Mouse (Mus musculus) limb, embryonic 13.5 days (tissue): ENCODE results near the gene Pabpn1l. TPM values are rescaled to one million over a fixed set of nuclear protein-coding genes. Genes with fewer than 3 reads are reported as not detected.

Experiments used
- ATAC-seq: fragments of 200-750 bp; cut with Nextera tagmentation; 2 replicates; pipeline ENCODE4 v1.8.0; 2017; ENCODE audit warnings: low read depth, moderate number of reproducible peaks, moderate TSS enrichment; ENCODE audit not compliant: low FRiP score
- H3K27ac ChIP-seq: fragments of 300-500 bp; sonication (generic); 2 replicates; pipeline ENCODE4 v1.5.1; 2015; ENCODE audit warnings: inconsistent platforms, mild to moderate bottlenecking, moderate library complexity
- H3K27me3 ChIP-seq: fragments of 300-500 bp; sonication (generic); 2 replicates; pipeline ENCODE4 v1.6.1; 2015; ENCODE audit warnings: mild to moderate bottlenecking, inconsistent platforms
- H3K36me3 ChIP-seq: fragments of 300-500 bp; sonication (generic); 2 replicates; pipeline ENCODE4 v1.6.1; 2015; ENCODE audit warnings: inconsistent platforms, mild to moderate bottlenecking, moderate library complexity
- H3K4me1 ChIP-seq: fragments of 300-500 bp; sonication (generic); 2 replicates; pipeline ENCODE4 v1.6.1; 2015; ENCODE audit warnings: inconsistent platforms
- H3K4me2 ChIP-seq: fragments of 300-500 bp; sonication (generic); replicated peaks from 2 replicates; pipeline ENCODE4 v1.6.1; 2015; ENCODE audit warnings: inconsistent platforms, mild to moderate bottlenecking, moderate library complexity
- H3K4me3 ChIP-seq: fragments of 300-500 bp; sonication (generic); 2 replicates; pipeline ENCODE4 v1.5.1; 2015; ENCODE audit warnings: moderate library complexity, mild to moderate bottlenecking, inconsistent platforms
- H3K9ac ChIP-seq: fragments of 300-500 bp; sonication (generic); 2 replicates; pipeline ENCODE4 v1.6.1; 2015; ENCODE audit warnings: mild to moderate bottlenecking, inconsistent platforms
- H3K9me3 ChIP-seq: fragments of 300-500 bp; sonication (generic); 2 replicates; pipeline ENCODE4 v1.6.1; 2016; ENCODE audit warnings: inconsistent platforms
- WGBS: fragments of 180-500 bp; shearing (Covaris S2); methylation state at CpG from one replicate; pipeline ENCODE4 v1.1.7; 2015; 5-methylcytosine and 5-hydroxymethylcytosine counted together
- polyA plus RNA-seq: library from polyadenylated mRNA; unstranded; fragments of >200 nt; fragmentation: Nextera tagmentation; extraction: Ambion mirVana; gene quantifications from 2 replicates; pipeline ENCODE4 v1.2.1, GENCODE M21; 2015

Pabpn1l gene
- polyA plus RNA-seq = not detected in 2 replicates

DNA sequence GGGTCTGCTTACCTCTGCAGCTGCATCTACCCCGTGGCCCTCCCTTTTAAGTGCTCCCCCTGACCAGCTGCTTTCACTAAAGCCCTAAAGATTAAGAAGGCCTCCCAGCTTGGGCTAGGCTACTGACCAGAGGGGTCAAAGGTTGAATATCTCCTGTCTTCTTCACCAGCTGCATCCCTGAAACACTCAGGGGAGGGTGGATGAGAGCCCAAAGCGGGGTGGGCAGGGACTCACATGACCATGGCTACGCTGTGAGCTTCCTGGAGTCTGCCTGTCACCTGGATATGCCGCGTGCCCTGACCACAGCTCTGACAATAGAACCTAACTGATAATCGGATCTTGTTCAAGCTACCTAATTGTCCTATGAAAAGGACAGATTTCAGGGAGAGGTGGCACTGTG lies at the start of gene Pabpn1l:
Gene Pabpn1l (minus strand): TSS at position 13 of the 400 bp plus-strand sequence.
- no peak within 1 kb of the TSS for H3K4me3 ChIP-seq
- WGBS = 63% methylated on average over 6 of the region's 6 CpGs
- no peaks in the 10 kb centered on the region for H3K36me3 ChIP-seq
- no peak within 1 kb of the TSS for H3K4me2 ChIP-seq
- H3K9me3 ChIP-seq = no peaks in the 10 kb centered on the region
- no peak within 1 kb of the TSS for H3K27ac ChIP-seq
- no peaks in the 10 kb centered on the region for H3K27me3 ChIP-seq
- ATAC-seq = no peak
- H3K4me1 ChIP-seq = peaks cover 23% of the 10 kb centered on the region
- no peak within 1 kb of the TSS for H3K9ac ChIP-seq

DNA sequence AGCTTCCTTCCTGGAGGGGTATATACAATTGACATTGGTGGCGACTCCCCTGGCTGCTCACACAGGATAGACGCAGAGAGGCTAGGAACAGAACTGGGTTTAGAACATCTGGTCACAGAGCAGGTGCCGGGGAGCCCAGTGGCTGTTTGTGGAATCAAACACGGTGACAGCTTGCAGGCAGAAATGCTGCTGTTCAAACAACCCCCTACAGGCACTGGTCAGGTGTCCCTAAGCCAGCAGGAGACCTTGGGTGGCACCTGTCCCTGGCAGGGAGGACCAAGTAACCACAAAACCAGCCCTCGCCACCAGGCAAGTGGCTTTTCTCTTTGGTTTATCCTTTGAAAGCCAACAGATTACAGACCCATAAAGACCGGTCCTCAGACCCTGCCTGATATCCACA lies 49.4 kb upstream of the Pabpn1l start:
- no peaks in the 10 kb centered on the region for H3K9me3 ChIP-seq
- no peak overlapping the region for H3K9ac ChIP-seq
- H3K36me3 ChIP-seq = no peaks in the 10 kb centered on the region
- H3K4me2 ChIP-seq = no peak overlapping the region
- H3K27ac ChIP-seq = no peak overlapping the region
- WGBS = 61% methylated on average over 6 of the region's 6 CpGs
- no peak for ATAC-seq
- H3K4me1 ChIP-seq = peaks cover 45% of the 10 kb centered on the region
- no peak overlapping the region for H3K4me3 ChIP-seq
- peaks cover 34% of the 10 kb centered on the region for H3K27me3 ChIP-seq

DNA sequence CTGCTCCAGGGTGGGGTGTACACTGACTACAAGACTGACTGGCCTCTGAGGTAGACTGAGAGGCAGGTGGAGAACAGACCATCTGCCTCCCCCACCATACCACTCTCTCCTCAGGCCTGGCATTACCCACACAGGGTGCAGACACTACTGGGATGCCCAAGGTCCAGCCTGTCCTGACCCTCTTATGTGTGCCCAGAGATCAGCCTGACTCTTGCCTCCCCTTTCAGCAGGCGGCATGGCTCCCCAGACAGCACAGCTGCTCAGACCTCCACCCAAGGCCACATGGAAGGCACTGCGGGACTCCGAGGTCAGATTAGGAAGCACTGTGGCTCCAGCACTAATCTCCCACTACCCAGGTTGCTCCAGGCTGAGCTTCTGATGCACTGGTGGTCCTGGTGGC lies 48.2 kb upstream of the Pabpn1l start:
- 69% methylated on average over 3 of the region's 3 CpGs for WGBS
- peaks cover 45% of the 10 kb centered on the region for H3K4me1 ChIP-seq
- H3K27me3 ChIP-seq = peaks cover 23% of the 10 kb centered on the region
- no peak for ATAC-seq
- no peaks in the 10 kb centered on the region for H3K36me3 ChIP-seq
- H3K9ac ChIP-seq = no peak overlapping the region
- no peak overlapping the region for H3K4me2 ChIP-seq
- no peak overlapping the region for H3K4me3 ChIP-seq
- no peak overlapping the region for H3K27ac ChIP-seq
- H3K9me3 ChIP-seq = no peaks in the 10 kb centered on the region

DNA sequence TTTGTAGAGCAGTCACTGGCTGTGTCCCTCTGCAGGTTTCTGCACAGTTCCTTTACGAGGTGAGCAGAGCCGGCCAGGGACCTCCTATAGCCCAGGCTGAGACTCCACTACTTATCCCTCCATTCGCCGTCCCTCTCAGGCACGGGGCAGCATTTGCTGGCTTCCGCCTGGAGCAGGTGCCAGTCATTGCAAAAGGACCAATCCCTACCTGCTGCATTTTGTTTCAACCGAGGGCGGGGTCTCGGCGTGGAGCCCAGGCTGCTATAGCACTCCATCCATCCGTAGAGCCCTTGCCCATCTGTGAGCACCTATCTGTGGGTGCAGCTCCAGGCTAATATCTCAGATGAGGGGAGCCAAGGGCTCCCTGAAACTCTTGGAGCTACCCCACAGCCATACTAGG lies 47.5 kb upstream of the Pabpn1l start:
- H3K4me1 ChIP-seq = peaks cover 53% of the 10 kb centered on the region
- no peak overlapping the region for H3K9ac ChIP-seq
- no peak for ATAC-seq
- H3K36me3 ChIP-seq = no peaks in the 10 kb centered on the region
- 17% methylated on average over 11 of the region's 11 CpGs for WGBS
- no peak overlapping the region for H3K27ac ChIP-seq
- H3K4me3 ChIP-seq = no peak overlapping the region
- peak overlapping the region; percentile 25; the same call in 1 of the 2 replicates for H3K4me2 ChIP-seq
- no peaks in the 10 kb centered on the region for H3K9me3 ChIP-seq
- peaks cover 15% of the 10 kb centered on the region for H3K27me3 ChIP-seq

DNA sequence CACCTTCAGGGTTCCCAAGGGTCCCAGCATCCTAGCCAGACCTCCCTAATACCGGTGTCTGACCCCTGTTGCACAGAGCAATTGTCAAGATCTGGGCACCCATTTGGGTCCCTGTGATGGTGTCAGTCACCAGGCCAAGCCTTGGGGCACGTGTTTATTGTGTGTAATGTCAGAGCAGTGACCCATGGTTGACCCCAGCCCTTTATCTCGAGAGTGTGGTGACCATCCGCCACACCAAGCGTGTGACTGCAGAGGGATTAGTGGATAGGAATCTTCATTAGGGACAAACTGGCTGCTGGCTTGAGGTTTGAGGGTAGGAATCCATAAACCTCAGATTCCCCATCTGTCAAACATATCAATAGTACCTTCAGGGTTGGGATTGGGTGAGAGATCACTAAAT lies 46.8 kb upstream of the Pabpn1l start:
- H3K9ac ChIP-seq = no peak overlapping the region
- no peak overlapping the region for H3K27ac ChIP-seq
- no peak overlapping the region for H3K4me3 ChIP-seq
- no peak for ATAC-seq
- no peaks in the 10 kb centered on the region for H3K9me3 ChIP-seq
- H3K4me2 ChIP-seq = no peak overlapping the region
- H3K4me1 ChIP-seq = peaks cover 59% of the 10 kb centered on the region
- 45% methylated on average over 5 of the region's 5 CpGs for WGBS
- no peaks in the 10 kb centered on the region for H3K36me3 ChIP-seq
- peaks cover 14% of the 10 kb centered on the region for H3K27me3 ChIP-seq

DNA sequence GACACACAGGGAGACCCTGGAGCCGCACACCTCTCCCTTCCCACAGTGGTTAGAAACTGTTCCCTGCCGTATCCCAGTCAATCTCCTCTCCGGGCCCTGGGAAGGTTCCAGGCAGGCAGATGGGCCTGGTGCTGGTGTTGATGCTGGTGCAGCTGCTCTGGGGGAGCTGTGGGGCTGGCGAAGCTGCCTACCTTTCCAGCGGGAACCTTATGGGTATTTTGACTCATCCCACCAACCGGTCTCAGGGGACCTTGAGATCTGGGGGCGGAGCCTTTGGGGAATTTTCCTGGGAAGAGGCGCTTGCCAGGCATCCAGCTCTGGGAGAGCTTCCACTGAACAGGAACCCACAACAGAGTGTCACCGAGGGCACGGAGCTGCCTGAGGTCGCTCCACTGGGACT lies 45.3 kb upstream of the Pabpn1l start:
- no peak for ATAC-seq
- Histone ChIP-seq H3K27ac (no peak overlapping the region), H3K9ac (no peak overlapping the region), H3K4me1 (peaks cover 62% of the 10 kb centered on the region), H3K27me3 (peaks cover 9% of the 10 kb centered on the region; the same call in 1 of the 2 replicates), H3K4me2 (no peak overlapping the region), H3K36me3 (no peaks in the 10 kb centered on the region), H3K9me3 (no peaks in the 10 kb centered on the region), H3K4me3 (no peak overlapping the region)
- 76% methylated on average over 11 of the region's 11 CpGs for WGBS

DNA sequence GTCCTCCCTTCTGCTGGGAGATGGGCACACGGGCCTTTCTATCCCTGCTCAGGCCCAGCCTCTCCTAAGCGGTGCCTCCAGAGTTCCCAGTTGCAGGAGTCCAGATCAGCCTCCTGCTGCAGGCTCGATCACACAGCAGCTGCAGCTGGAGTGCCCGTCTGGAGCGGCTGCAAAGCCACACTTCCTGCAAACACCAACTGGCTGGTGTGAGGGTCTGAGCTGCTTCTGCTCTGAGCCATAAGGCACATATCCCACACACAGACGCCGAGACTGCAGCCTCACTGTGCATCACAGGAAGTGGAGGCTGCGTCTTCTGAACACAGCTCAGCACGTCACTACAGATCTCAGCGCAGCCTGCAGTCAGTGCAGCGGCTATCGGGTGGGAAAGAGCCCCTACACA lies 44.3 kb upstream of the Pabpn1l start:
- Histone ChIP-seq H3K9ac (0 out of 2 replicates have a peak overlapping the region, but pooled peaks have one; percentile 43), H3K4me3 (no peak overlapping the region), H3K9me3 (no peaks in the 10 kb centered on the region), H3K4me1 (peaks cover 72% of the 10 kb centered on the region), H3K36me3 (no peaks in the 10 kb centered on the region), H3K4me2 (peak overlapping the region; percentile 25; the same call in 1 of the 2 replicates), H3K27ac (peak overlapping the region; percentile 67; the same call in 1 of the 2 replicates), H3K27me3 (peaks cover 5% of the 10 kb centered on the region; the same call in 1 of the 2 replicates)
- no peak for ATAC-seq
- 32% methylated on average over 12 of the region's 12 CpGs for WGBS

DNA sequence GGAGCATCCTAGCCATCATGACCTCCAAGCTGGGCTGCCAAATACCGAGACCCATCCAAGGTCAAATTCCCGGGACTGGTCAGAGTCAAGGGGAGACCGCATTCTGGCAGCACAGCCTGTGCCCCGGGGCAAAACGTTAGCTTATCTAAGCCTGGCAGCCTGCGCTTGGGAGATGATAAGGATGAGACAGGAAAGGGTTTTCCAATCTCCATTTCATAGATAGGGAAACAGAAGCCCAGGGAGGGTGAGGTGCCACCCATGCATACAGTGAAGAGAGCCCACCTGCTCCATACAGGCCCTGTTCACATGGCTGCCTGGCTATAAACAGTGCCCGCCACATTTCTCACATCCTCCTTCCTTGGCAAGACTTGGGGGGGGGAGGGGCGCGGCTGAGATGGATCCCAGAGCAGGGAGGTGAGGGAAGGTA lies 43.8 kb upstream of the Pabpn1l start:
- Histone ChIP-seq H3K4me1 (peaks cover 77% of the 10 kb centered on the region), H3K9ac (no peak overlapping the region)

DNA sequence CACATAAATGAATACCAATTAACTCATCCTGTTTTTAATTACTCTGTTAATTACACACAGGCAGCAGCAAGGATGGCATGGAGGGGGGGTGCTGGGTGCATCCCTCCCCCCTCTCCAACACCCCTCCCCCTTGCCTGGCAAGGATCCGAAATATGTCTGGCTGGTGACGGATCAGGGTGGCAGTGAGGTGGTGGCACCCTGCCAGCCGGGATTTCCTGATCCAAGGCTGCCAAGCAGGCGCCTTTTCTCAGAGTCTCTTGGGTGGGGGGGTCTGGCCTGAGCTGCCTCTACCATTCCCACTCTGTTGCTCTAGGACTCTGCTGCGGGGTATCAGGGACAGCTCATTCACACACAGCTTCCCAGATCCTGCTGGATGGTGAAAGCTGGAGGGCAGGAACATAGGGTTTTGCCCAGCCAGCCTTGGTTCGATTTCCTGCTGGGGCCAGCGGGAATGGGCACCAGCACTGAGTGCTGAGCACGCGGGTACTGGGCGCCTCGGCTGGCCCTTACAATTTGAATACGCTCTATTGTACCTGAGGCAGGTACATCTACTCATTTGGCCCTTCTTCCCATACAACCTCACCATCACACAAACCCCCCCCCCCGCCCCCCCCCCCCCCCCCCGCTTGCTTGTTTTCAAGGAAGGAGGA lies 43.3 kb upstream of the Pabpn1l start:
- peaks cover 5% of the 10 kb centered on the region; the same call in 1 of the 2 replicates for H3K27me3 ChIP-seq
- peak; percentile 39; the same call in 1 of the 2 replicates for ATAC-seq
- no peaks in the 10 kb centered on the region for H3K36me3 ChIP-seq
- no peak overlapping the region for H3K4me3 ChIP-seq
- no peak overlapping the region for H3K9ac ChIP-seq
- peak overlapping the region; percentile 49 for H3K4me2 ChIP-seq
- peaks cover 82% of the 10 kb centered on the region for H3K4me1 ChIP-seq
- 45% methylated on average over 12 of the region's 14 CpGs for WGBS
- no peaks in the 10 kb centered on the region for H3K9me3 ChIP-seq
- peak overlapping the region; percentile 83 for H3K27ac ChIP-seq

More for the DNA sequence above, 43.8 kb upstream of the Pabpn1l start:
- Histone ChIP-seq H3K9me3 (no peaks in the 10 kb centered on the region), H3K27ac (peak overlapping the region; percentile 67; the same call in 1 of the 2 replicates), H3K4me2 (peak overlapping the region; percentile 25; the same call in 1 of the 2 replicates), H3K4me3 (no peak overlapping the region), H3K27me3 (peaks cover 5% of the 10 kb centered on the region; the same call in 1 of the 2 replicates), H3K36me3 (no peaks in the 10 kb centered on the region)
- WGBS = 38% methylated on average over 9 of the region's 9 CpGs
- ATAC-seq = no peak

DNA sequence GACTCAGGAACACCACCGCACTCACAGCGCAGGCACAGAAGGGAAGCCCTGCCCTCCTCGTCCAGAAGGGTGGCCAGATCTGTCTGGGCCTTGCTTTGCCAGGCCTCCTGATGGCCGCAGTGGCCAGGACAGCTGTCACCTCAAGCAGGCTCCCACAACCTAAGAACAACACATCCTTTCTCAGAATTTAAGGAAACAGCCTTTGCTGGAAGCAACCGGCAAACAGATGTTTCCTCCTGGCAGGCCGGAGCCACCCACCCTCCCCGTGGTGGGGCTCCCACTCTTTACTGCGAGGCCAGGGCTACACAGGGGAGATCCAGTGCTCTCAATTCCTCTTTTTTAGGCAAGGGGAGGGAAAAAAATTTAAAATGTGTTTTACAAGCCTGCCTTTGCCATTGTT lies 42.7 kb upstream of the Pabpn1l start:
- peaks cover 84% of the 10 kb centered on the region for H3K4me1 ChIP-seq
- H3K4me3 ChIP-seq = no peak overlapping the region
- no peaks in the 10 kb centered on the region for H3K36me3 ChIP-seq
- no peak overlapping the region for H3K9ac ChIP-seq
- peaks cover 5% of the 10 kb centered on the region; the same call in 1 of the 2 replicates for H3K27me3 ChIP-seq
- ATAC-seq = peak; percentile 49; the same call in 1 of the 2 replicates
- WGBS = 9% methylated on average over 8 of the region's 8 CpGs
- H3K27ac ChIP-seq = peak overlapping the region; percentile 83
- H3K4me2 ChIP-seq = peak overlapping the region; percentile 49
- H3K9me3 ChIP-seq = no peaks in the 10 kb centered on the region

DNA sequence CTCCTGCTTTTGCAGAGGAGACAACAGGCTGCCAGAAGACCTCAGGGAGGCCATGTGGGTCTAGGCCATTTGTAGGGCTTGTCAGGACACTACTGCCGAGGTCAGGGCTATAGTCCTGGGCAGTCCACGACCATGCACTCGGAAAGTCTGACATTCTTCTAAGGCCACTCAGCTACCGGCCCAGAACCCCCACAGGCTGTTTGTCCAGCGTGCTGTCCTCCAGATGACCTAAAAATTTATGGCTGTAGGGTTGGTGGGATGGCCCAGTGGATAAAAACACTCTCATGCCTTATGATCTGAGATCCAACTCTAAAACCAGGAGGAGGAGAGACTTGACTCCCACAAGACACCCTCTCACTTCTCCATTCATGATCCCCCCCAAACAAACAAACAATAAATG lies 41.1 kb upstream of the Pabpn1l start:
- Histone ChIP-seq H3K4me1 (peaks cover 89% of the 10 kb centered on the region), H3K27ac (no peak overlapping the region), H3K4me2 (no peak overlapping the region), H3K9ac (no peak overlapping the region), H3K9me3 (no peaks in the 10 kb centered on the region), H3K4me3 (no peak overlapping the region), H3K27me3 (no peaks in the 10 kb centered on the region), H3K36me3 (no peaks in the 10 kb centered on the region)
- no peak for ATAC-seq
- 34% methylated on average over 5 of the region's 5 CpGs for WGBS

DNA sequence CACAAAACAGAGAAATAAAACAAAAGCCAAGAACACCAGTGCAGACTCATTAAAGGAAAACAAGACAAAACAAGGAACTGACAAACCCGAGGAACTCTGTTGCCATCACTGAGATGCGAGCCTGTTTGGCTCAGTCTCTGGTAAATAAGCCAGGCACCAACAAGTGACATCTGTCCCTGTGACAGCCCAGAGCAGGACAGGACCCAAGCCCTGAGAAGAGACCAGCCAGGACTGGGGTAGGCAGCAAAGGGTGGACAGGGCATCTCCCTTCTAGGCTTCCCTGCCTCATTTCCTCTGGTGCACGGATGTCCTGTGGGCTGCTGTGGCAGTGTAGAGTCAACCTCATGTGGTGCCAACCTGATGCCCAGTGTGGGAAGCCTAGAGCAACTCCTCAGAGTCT lies 40.6 kb upstream of the Pabpn1l start:
- 67% methylated on average over 3 of the region's 3 CpGs for WGBS
- Histone ChIP-seq H3K27me3 (no peaks in the 10 kb centered on the region), H3K4me1 (peaks cover 94% of the 10 kb centered on the region), H3K36me3 (no peaks in the 10 kb centered on the region), H3K4me2 (no peak overlapping the region), H3K9ac (no peak overlapping the region), H3K9me3 (no peaks in the 10 kb centered on the region), H3K4me3 (no peak overlapping the region), H3K27ac (no peak overlapping the region)
- ATAC-seq = no peak
